Mouse (Mus musculus): ENCODE results near the gene Gm29427. TPM values are rescaled to one million over a fixed set of nuclear protein-coding genes. Genes with fewer than 3 reads are reported as not detected.

Gene Gm29427
- not detected for polyA plus RNA-seq (2017; shearing (Covaris generic))

GRCm38 (mm10) chr1:130715561-130716217 is at the start of gene Gm29427:
Gm29427 (minus strand) TSS chr1:130715799.

GRCm38 (mm10) chr1:130731741-130732337 is 16.2 kb upstream of the Gm29427 start, which contains the start of gene AA986860:
AA986860 (plus strand) TSS chr1:130731976.

GRCm38 (mm10) chr1:130729153-130729552 is 13.6 kb upstream of the Gm29427 start, which contains the start of gene Pfkfb2:
Pfkfb2 (minus strand) TSS chr1:130729253.

GRCm38 (mm10) chr1:130717291-130717871 is 1.8 kb upstream of the Gm29427 start, which contains the start of gene Yod1:
Yod1 (plus strand) TSS chr1:130717327.

DNA sequence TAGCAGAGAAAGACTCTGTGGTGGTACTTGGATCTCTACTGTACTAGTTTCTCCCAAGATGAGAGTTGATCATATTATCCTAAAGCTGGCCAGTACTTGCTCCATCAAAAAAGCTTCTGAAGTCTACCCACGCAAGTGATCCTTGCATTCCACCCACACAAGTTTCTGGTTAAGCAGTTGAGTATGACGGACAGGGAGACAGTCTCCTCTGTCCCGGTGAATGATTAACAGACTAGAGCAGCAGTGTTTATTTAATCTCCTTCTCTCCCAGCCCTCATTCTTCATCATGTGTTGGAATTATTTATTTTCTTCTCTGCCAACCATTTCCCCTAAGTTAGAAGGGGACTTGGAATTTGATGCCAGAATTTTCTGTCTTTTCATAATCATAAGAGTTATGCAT is 54.1 kb downstream of the Gm29427 start, which contains the start of gene C4bp:
TSS of gene C4bp (minus strand) at position 179 of the 400 bp plus-strand sequence.

DNA sequence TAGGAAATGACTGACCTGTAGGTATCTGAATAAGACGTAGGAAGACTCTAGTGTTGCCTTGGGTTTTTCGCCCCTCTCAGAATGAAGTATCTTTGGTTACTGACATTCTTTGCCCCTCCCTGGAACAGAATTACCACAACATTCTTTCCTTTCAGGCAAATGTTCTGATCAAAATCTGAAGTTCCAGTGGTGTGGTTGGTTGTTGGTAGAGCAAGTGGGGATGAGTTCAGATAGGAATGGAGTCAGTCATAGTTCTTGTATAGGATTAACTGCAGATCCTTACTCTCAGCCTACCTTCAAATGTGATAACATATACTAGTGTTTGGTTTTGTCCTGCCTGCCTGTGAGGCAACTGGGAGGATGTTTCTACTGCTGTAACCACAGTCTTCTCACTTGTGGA is 86.1 kb downstream of the Gm29427 start, which contains the start of gene Zp3r:
TSS of gene Zp3r (minus strand) at position 101 of the 400 bp plus-strand sequence.

Other genes starting within 250 kb of the Gm29427 start
- gene Zp3r, start 86.2 kb downstream of the Gm29427 start, polyA plus RNA-seq (2017; shearing (Covaris generic)) = not detected
- 0.09 TPM for gene C4bp, start 54.2 kb downstream of the Gm29427 start, polyA plus RNA-seq (2017; shearing (Covaris generic))
- 7.0 TPM for gene Yod1, start 1.5 kb upstream of the Gm29427 start, polyA plus RNA-seq (2017; shearing (Covaris generic))
- gene Pfkfb2, start 13.5 kb upstream of the Gm29427 start, polyA plus RNA-seq (2017; shearing (Covaris generic)) = 6.1 TPM
- 0.71 TPM for gene AA986860, start 16.2 kb upstream of the Gm29427 start, polyA plus RNA-seq (2017; shearing (Covaris generic))
- 0.67 TPM for gene Fcamr, start 85.1 kb upstream of the Gm29427 start, polyA plus RNA-seq (2017; shearing (Covaris generic))
- gene Pigr, start 110.9 kb upstream of the Gm29427 start, polyA plus RNA-seq (2017; shearing (Covaris generic)) = 0.14 TPM
- gene Fcmr, start 149.9 kb upstream of the Gm29427 start, polyA plus RNA-seq (2017; shearing (Covaris generic)) = 5.2 TPM
- gene Il24, start 171.7 kb upstream of the Gm29427 start, polyA plus RNA-seq (2017; shearing (Covaris generic)) = not detected
- gene Il20, start 195.7 kb upstream of the Gm29427 start, polyA plus RNA-seq (2017; shearing (Covaris generic)) = not detected
- gene Il19, start 224.3 kb upstream of the Gm29427 start, polyA plus RNA-seq (2017; shearing (Covaris generic)) = not detected

Data from CD4-positive, CD25-positive, alpha-beta regulatory T cell, adult 9 weeks (primary cell).